Mouse (Mus musculus) frontal cortex, postnatal 10 days (tissue): ENCODE results near the gene Ccdc62.

Experiments
- DNase-seq, 2 experiments: peaks; one replicate each; pipeline ENCODE4 v3.0.0; 2022; ENCODE audit warnings: low spot score in 2 of 2, mixed read lengths in 1 of 2

Gene Ccdc62

DNA sequence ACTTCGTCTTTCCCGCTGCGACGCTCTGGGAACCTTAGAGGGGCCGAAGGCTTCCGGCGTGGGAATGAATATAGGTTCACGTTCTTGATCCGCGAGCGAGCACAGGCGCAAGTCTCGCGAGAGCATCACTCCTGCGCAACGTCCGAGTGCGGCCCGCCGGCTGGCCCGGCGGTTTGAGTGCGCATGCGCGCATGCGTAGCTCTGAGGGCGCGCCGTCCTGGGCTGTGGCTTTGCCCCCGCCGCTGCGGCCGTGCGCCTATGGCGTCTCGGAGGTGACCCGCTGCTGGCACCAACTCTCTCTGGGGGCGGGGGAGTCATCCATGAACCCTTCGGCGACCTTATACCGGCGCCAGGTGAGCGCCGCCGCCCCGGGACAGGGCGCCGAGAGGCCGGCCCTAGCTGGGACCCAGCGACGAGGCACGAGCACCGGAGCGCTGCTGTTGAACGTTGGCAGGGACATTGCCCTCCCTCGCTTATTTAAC, at the start of gene Ccdc62:
Gene Ccdc62, plus strand, starts transcription at position 172 of the 482 bp plus-strand sequence.
- peak; percentile 81 to 90 for DNase-seq

DNA sequence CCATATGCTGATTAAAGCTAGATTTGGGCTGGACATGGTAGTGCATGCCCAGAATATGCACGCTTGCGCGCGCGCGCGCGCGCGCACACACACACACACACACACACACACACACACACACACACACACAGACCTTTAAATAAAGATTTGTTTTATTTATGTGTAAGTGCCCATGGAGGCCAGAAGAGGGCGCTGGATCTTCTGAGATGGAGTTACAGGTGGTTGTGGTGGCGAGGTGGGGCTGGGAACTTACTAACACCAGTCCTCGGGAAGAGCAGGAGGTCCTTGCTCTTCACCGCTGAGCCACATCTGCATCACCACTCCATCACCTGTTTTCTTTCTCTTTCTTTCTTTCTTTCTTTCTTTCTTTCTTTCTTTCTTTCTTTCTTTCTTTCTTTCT, 49.7 kb upstream of the Ccdc62 start:
- DNase-seq = no peak

DNA sequence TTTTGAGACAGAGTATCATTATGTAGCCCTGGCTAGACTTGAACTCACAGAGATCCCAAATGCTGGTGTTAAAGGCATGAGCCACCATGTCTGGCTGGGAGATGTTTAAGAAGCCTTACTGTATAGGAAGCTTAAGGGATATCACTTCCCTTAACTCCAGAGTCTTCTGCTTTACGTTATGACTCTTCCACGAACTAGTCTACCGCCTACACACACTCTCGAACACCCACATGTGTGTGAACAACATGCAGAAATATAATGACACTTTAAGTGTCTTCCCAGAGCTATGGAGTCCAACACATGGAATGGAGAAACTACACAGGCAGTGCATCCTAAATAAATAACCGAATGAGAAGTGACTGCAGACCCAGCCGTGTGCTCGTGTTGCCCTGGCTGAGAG, 46.6 kb upstream of the Ccdc62 start:
- DNase-seq = no peak

DNA sequence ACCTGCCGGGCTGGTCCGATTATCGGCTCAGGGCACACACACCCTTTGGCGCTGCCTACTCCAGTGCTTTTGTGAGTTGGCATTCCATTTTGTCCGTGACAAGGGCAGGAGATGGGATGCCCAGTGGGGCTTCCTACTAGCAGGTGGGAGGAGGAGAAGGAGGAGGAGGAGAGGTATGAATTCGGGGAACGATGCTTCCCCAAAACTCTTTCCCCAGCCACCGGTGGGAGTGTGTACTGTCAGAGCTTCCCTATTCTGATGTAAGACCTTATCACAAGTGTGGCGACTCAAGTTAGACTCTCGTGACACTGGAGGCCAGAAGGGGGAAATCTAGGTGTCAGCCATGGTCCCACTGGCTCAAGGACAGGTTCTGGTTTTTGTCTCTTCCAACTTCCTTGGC, 46.1 kb upstream of the Ccdc62 start:
- DNase-seq = no peak

DNA sequence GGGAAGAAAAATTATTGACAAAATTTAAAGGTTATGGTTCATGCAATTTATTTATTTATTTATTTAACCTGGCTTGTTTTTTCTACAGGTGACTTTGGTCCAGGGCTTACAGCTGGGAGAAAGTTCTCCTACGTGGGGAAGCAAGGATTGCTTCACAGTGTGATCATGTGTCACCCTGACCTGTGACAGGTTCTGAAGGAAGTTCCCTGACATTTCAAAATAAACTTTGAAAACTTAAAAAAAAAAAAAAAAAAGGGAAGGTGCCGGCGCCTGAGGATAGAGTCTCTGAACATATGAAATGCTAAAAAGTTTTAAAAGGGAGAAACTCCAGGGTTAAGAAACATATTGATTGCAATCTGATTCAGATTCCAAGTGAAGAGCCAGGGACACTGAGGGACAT, 44.1 kb upstream of the Ccdc62 start:
- no peak for DNase-seq

DNA sequence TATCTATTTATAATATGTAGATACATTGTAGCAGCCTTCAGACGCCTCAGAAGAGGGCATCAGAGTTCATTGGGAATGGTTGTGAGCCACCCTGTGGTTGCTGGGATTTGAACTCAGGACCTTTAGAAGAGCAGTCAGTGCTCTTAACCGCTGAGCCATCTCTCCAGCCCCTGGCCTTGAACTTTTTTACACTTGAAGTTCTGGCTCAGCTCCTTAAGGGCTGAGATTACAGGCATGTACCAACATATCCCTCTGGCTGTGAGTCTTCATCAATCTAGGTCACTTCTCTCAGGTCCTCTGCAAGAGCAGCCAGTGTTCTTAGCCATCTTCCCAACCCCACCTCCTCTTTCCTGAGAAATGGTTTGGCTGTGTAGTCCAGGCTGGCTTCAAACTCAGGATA, 40.2 kb upstream of the Ccdc62 start:
- no peak for DNase-seq

DNA sequence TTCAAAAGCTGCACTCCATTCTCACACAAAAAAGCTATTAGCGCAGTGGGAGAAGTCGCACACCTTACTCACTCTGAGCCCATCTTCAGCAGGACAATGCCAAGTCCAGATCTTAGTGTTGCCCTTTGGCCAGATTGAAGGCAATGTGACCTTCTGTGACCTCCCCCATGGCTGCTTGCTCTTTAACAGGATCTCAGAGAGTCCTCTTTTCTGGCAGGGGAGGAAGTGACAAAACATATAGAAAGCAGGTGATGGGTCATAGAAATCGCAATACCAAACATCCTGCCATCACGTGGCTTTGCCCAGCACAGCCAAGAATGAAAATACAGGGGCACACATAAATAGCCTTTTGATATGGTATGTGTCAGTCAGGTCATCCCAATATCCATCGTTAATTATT, 39.5 kb upstream of the Ccdc62 start:
- no peak for DNase-seq

DNA sequence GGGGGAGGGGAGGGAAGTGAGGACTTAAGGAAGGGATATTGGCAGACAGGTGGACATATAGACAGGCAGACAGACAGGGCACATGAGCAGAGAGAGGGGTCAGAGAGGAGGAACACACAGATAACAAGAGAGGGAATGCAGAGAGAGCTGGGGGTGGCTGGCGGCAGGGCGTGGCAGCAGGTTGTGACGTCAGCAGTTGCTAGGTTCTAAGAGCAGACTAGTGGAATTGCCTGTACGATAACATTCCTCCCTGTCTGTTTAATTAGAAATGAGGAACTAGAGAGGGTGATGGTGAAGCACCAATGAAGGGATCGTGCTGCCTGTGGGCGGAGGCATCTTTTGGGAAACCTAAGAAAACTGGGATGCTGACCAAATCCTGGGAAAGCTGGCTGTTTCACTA, 38.8 kb upstream of the Ccdc62 start:
- DNase-seq = peak in 1 of 2 experiments; percentile 28

DNA sequence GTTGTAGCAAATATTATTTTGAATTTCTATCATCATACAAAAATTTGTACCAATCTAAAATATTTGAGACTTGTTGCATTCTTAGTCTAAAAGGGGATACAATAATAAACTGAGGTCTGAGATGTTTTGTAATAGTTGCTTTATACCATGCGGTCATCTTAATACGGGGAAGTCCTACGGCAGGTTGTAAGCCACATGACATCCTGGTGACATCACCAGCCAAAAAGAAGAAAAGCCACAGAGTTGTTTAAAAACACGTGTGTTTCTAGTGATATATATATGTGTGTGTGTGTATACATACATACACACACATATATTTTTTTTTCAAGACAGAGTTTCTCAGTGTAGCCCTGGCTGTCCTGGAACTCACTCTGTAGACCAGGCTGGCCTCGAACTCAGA, 37.0 kb upstream of the Ccdc62 start:
- DNase-seq = no peak

DNA sequence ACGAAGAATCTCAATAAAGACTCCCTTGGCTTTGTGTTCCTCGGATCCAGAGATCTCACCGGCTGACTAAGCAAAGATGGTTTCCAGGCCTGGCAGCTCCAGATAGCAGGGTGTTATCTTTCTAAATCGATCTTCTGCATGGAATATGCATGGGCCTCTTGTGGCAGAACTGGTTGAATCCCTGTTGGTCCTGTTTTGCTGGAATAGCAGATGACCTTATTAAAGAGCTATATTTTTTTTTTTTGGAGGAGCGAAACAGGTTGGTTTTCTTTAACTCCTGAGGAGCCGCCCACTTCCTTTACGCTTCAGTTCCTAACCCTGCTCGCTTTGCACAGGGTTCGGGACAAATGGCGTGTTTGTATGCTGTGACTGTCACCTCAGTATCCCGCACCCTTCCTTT, 34.1 kb upstream of the Ccdc62 start:
- DNase-seq = no peak

DNA sequence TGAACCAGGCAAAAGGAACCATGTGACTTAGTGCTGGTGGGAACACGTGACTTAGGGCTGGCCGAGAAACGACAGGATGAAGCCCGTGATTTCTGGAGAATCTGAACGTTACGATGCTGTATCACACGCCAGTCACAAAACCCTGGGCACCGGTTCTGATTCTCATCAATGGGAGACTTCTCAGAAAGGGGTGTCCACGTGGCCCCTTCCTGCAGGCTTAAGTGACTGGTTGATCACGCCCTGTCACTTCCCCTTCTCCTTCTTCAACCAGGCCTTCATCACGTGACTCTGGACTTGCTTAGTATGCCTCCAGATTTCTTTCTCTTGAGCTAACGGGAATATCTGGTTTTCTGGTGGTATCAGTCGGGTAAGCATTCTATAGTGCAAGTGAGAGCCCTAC, 33.1 kb upstream of the Ccdc62 start:
- no peak for DNase-seq

DNA sequence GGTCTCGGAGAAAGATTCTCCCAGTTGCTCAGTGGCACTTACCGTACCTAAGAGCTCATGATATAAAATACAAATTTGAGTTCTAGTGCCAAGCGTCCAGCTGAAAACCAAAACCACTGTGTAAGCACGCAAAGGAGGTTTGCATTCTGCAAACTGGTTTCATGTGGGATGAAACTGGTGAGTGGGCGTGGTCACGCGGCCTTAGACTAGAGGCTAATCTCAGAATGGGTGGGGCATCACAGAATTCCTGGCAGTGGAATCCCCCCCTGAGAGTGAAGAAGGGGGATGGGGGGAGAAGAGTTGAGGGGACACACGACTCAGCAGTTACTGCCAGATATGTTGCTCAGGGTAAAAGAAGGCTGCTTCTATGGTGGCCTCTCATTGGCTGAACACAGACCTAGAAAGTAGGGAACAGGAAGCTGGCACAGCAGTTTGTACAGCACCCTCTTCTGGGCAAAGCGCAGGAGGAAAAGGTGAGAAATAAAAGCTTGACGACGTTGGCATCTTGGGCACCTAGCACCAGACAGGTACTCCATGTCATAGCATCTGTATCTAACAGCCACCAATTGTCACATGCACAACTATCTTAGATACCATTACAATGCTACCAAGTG, 26.3 kb upstream of the Ccdc62 start:
- no peak for DNase-seq

DNA sequence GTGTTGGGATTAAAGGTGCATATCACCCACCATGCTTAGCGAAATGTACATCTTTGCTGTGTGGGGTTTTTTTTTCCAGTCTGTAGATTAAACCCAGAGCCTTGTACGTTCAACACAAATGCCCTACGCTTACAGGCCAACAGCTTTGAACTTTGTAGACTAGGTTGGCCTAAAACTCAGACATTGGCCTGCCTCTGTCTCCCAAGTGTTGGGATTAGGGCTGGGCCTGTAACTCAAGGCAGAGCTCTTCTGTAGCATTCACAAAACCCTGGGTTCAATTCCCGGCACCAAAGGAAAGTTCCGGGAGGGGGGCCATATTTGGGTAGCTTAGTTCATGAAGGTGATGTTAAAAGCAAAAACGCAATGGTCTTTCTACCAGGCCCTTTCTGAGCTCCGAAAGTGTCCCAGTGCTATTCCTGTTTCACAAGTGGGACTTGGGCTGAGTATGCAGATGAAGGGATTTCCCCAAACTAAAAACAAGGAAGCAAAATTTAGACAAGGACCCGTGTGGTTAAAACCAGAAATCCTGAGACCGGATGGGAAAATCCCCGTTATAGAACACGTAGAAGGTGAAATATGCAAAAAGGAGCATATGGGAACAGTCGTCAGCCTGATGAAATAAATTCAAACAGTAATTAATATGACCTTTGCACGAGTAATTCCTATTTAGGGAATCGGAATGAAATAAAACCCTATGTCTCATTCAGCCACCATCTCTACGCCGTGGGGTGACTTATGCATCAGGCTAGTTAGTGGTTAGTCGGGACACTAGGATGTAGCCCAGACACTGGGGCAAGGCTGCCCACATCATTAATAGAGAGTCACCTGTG, 24.1 kb upstream of the Ccdc62 start:
- no peak for DNase-seq

DNA sequence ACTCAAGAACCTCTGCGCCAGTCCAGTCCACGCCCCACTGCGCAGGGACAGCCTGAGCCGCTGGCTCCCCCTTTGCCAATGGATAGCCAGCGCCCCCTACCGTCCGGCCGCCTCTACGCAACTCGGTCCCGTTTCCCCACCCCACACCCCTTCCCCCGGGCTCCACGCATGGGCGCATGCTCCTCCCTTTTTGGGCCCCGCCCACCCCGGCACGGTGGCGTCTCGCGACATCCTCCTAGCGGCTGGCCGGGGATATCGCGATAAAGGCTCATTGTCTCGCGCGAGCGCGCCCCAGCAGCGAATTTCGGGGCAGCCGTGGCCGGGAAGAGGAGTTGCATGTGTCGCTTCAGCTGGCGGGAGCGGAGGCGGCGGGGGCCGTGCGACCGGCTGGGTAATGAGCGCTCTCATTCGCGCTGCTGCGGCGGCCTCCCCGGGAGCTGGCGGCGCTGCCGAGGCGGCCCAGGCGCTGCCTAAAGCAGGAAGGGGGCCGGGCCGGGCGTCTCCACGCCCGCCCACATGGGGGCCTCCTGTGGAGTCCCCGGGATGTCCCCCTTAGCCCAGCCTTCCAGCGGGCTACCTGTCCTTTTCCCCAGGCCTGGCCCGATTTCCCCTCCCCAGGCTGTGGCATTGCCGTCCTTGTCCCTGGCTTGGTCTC, 23.4 kb upstream of the Ccdc62 start, which contains the start of gene Denr:
Gene Denr, plus strand, starts transcription at position 200 of the 655 bp plus-strand sequence.
- DNase-seq = peak; percentile 94 to 99

DNA sequence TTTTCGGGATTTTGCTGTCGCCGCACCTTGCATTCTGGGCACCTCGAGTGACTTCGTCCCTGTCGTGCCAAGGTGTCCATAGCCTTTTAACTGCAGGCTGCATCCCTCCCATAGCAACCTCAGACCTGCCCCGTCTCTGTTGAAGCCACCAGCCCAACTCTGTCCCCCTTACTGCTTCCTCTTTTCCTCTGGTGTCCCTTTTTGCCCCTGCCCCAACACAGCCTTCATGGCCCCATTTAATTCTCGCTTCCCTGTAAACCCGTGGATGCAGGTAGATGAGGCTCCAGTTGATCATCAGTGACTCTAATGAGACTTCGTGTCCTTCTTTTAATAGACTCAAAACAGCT, 22.9 kb upstream of the Ccdc62 start:
- DNase-seq = no peak

DNA sequence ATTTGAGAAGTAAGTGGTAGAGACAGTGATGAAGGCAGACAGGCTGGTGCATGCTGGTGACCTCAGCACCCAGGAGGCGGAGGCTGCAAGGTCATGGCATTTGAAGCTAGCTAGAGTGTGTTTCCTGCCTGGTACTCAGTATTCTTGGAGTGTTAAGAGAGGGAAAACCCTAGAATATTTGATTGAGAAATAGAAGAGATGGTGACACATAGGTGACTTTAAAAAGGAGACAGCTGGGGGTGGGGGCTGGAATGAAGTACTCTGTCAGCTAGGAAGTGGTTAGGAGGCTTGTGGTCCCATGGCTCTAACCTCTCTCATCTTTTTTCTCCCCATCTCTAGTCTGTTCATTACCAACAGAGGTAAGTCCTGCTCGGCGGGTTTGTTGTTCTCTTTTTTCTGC, 15.6 kb upstream of the Ccdc62 start:
- DNase-seq = no peak

DNA sequence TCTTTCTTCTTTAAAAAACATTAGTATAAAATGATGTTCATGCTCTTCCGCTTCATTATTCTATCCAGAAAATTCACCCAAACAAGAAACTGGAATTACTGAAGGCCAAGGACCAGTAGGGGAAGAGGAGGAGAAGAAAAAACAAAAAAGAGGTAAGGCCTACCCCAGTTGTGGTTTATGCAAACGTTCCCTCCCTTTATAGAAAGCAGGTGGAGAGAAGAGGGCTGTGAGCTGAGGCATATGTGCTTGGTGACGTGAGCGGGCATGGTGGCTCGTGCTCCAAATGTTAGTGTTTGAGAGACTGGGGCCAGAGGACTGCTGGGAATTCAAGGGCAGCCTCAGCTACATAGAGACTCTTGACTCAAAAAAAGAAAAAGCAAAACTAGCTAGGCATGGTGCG, 8.4 kb upstream of the Ccdc62 start:
- DNase-seq = no peak

DNA sequence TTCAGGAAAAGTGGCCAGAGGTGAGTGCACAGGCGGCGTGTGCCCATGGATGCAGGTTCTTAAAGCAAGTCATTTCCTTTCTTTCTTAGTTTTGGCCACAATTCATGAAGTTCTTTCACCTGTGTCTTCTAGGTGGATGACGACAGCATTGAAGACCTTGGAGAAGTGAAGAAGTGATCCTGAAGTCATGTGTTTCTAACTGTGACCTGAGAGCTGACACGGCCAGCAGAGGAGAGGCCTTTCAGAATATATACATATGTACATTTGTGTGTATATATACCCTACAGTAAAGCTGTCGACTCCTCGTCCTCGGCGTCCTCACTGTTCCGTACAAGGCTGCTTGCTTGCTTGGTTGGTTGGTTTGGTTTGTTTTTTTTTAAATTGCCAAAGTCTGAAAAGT, 3.4 kb upstream of the Ccdc62 start, which contains the start of gene Gm43518:
Gene Gm43518, plus strand, starts transcription at position 301 of the 400 bp plus-strand sequence.
- DNase-seq = no peak

DNA sequence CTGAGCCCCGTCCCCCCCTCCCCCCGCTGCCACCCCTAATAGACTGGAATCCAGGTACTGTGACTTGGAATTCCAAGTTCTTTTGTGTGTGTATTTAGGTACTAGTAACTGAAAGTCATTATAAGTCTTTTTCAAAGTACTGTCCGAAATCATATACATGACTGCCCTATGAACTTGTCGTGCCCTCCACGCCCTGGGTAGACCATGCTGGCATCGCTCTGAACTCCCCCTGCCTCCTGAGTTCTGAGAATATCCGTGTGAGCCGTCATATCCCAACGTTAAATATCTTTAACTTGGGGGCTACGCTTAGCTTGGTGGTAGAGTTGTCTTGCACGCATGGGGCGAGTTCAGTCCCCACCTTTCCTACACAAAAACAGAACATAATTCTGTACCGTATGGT, 652 bp downstream of the Ccdc62 start:
- DNase-seq = no peak

DNA sequence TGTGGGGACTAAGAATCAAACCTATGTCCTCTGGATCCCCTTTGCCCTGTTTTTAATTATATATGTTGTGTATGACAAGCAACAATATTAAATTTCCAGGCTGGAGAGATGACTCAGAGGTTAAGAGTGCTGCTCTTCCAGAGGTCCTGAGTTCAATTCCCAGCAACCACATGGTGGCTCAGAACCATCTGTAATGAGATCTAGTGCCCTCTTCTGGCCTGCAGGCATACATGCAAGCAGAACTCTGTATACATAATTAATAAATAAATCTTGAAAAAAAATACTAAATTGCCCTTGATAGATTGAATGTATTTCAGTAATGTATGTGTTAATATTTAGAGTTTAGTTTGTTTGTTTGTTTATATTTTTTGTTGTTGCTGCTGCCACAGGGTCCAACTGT, 2.4 kb downstream of the Ccdc62 start:
- no peak for DNase-seq

DNA sequence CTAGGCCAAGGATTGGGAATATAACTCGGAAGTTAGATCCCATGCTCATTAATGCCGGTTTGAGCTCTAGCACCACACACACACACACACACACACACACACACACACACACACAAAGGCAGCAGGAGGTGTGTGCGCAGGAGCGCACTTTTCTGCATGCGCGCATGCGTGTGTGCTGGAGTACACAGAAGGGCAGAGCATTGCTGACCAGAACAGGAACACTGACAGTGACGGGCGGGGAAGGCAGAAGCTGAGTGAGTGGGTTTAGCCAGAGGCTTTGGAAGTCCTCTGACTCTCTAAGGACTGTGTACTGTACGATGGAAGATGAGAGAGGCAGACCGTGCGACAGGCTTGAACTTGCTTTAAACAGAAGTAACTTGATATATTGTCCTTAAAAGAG, 3.1 kb downstream of the Ccdc62 start:
- DNase-seq = no peak

DNA sequence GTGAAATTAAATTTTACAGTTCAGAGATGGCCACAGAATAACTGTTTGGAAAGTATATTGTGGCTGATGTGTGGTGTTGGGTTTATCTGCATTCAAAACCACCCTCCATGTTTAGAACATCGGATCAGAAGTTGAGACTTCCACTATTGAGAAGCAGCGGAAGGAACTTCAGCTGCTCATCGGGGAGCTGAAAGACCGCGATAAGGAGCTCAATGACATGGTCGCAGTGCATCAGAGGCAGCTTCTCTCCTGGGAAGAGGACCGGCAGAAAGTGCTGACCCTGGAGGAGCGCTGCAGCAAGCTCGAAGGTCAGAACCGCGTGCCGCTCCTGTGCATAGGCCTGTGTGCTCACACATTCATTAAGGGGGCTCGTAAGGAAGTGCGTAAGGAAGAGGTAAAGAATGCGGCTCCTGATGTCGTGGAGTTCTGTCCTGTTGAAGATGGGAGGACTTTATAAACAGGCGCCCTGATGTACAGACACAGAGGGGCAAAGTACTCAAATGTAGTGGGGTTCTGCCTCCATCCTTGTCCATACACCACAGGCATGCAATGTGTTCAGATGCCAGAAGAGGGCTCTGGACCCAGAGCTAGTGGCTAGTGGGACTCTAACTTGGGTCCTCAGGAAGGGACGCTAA, 3.6 kb downstream of the Ccdc62 start:
- DNase-seq = no peak
